Mouse (Mus musculus) T-cell, adult 2 months (primary cell): ENCODE results near the gene Acaa1a.

Experiments used
- DNase-seq: peaks from one replicate; pipeline ENCODE4 v3.0.0; 2022; ENCODE audit warnings: low spot score

The Acaa1a gene

GRCm38 (mm10) chr9:119394808-119395207 lies 55.3 kb downstream of the Acaa1a start:
- DNase-seq, result no peak
